Mouse (Mus musculus) ES-E14 (cell line): Measurements from ENCODE around the gene Sbk2.

Experiments
- HCFC1 ChIP-seq: IDR thresholded peaks from 2 replicates; pipeline ENCODE4 v1.6.1; 2012; ENCODE audit warnings: low read length, inconsistent platforms, borderline replicate concordance; ENCODE audit not compliant: insufficient read depth
- MAFK ChIP-seq: IDR thresholded peaks from 2 replicates; pipeline ENCODE4 v1.6.1; 2014; ENCODE audit warnings: mild to moderate bottlenecking, low read depth, low read length, inconsistent platforms; ENCODE audit not compliant: insufficient read depth
- ZC3H11A ChIP-seq: IDR thresholded peaks from 2 replicates; pipeline ENCODE4 v1.6.1; 2012; ENCODE audit warnings: low read depth, mild to moderate bottlenecking, inconsistent platforms, low read length, borderline replicate concordance
- ZNF384 ChIP-seq: IDR thresholded peaks from 2 replicates; pipeline ENCODE4 v1.6.1; 2012; ENCODE audit warnings: low read depth, low read length, inconsistent platforms

DNA sequence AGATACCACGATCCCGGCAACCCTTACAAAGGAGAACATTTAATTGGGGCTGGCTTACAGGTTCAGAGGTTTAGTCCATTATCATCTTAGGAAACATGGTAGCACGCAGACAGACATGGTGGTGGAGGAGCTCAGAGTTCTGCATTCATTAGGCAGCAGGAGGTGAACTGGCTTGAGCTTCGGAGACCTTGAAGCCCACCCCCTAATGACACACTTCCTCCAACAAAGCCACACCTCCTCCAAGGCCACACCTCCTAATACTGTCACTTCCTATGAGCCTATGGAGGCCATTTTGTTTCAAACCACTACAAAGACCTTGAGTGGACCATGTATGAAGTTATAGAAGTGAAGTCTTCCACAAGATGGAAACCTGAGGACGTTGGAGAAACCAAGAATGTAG lies 52.0 kb downstream of the Sbk2 start:
- TF ChIP-seq ZNF384, result no peak
- TF ChIP-seq ZC3H11A, result no peak
- no peak for TF ChIP-seq HCFC1
- no peak for TF ChIP-seq MAFK
